Mouse (Mus musculus): ENCODE results near the gene Slfn2. TPM values are rescaled to one million over a fixed set of nuclear protein-coding genes. Genes with fewer than 3 reads are reported as not detected.
"Not testable (repeated sequence)": the region's sequence is repeated elsewhere in the genome, so short reads cannot be mapped to it uniquely, and the experiment has no call there.

Slfn2 gene
- total RNA-seq (2015; ENCODE audit: low replicate concordance): 32.1 and 39.4 TPM in 2 replicates
- total RNA-seq (2017; ENCODE audit: low replicate concordance): 40.9 and 43.8 TPM in 2 replicates

GRCm38 (mm10) chr11:83064946-83065345, at the start of gene Slfn2:
Gene Slfn2, plus strand, starts transcription at chr11:83065112.
- ATAC-seq (replicated peaks; ENCODE audit: low FRiP score, poor library complexity, severe bottlenecking): no peak

DNA sequence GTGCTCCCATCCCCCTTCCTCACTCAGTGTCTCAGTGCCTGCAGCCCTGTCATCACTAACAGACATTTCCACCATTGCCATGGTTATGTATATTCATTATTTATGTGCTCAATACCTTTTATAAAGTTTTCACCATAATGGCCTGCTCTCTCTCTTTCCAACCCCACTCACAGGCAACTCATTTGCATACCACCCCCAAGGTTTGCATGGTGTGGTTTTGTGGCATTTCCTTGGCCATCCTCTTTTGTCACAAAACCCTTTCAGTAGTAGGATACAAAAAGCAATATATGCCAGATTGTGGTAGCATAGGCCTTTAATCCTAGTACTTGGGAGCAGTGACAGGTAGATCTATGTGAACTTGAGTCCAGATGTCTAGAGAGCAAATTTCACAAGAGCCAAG, 48.8 kb upstream of the Slfn2 start:
- no peak for ATAC-seq (replicated peaks; ENCODE audit: low FRiP score, poor library complexity, severe bottlenecking)

- ATAC-seq (replicated peaks; ENCODE audit: low FRiP score, poor library complexity, severe bottlenecking): not testable (repeated sequence)
Measured at GRCm38 (mm10) chr11:83019561-83020519, 45.1 kb upstream of the Slfn2 start.

DNA sequence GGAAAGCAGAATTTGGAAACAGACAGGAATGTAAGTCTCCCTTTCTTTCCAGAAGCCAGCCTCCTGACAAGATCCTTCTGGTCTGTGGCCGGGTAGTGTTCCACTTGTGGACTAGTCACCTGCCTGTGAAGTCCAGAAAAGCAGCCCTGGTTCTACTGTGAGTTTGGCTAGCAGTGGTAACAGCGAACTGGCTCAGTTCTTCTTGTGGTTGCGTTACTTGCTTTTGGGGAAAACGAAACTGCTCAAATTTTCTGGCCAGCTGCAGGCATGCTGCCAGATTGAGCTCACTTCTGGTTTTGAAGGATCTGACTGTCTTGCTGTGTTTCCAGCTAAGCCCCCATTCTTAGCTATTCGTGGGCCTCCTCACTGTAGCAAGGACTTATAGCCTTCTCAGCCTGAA, 44.3 kb upstream of the Slfn2 start, which contains the start of gene Slfn8:
Gene Slfn8, minus strand, starts transcription at position 190 of the 400 bp plus-strand sequence.
- no peak for ATAC-seq (replicated peaks; ENCODE audit: low FRiP score, poor library complexity, severe bottlenecking)

GRCm38 (mm10) chr11:83038686-83039085, 26.2 kb upstream of the Slfn2 start:
- ATAC-seq (replicated peaks; ENCODE audit: low FRiP score, poor library complexity, severe bottlenecking): not testable (repeated sequence)

DNA sequence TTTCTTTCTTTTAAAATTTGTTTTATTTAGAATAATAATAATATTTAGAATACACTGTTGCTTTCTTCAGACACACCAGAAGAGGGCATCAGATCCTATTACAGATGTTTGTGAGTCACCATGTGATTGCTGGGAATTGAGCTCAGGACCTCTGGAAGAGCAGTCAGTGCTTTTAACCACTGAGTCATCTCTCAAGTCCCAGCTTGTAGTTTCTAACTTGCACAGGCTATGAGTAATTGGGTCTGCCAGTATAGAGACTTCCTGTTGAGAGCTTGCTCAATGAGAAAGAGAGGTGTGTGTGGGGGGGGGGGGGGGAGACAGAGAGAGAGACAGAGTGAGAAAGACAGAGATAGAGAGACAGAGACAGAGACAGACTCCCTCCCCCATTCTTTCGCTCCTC, 25.8 kb upstream of the Slfn2 start:
- ATAC-seq (replicated peaks; ENCODE audit: low FRiP score, poor library complexity, severe bottlenecking): no peak

DNA sequence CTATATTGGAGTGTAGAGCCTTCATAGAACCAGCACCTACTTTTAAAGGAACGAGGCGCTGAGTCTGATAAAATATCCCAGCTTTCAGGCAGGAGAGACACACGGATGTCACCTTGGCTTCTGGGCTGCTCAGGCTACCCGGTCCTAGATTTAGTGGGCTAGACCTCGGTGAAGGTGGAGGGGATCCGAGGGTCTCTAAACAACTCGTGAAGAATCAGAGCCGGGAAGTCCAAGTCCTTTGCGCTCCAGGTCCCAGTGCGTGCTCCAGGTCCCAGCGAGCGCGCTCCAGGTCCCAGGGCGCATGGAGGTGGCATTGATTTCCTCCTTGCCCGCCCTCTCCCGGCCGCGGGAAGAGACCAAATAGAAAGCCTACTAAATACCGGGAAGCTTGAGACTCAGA, 25.1 kb upstream of the Slfn2 start:
- no peak for ATAC-seq (replicated peaks; ENCODE audit: low FRiP score, poor library complexity, severe bottlenecking)

DNA sequence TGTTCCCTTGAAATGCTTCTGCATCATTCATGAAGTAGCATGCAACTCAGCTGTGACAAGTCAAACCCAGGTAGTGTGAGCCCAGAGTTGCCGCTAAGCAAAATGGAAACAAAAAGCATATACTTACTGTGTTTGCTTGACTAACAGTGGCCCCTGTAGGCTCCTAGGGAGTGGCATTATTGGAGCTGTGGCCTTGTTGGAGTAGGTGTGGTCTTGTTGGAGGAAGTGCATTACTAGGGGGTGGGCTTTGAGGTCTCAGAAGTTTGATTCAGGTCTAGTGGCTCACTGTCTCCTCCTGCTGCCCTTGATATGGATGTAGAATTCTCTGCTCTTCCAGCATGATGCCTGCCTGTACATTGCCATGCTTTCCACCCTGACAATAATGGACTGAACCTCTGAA, 24.6 kb upstream of the Slfn2 start:
- no peak for ATAC-seq (replicated peaks; ENCODE audit: low FRiP score, poor library complexity, severe bottlenecking)

- no peak for ATAC-seq (replicated peaks; ENCODE audit: low FRiP score, poor library complexity, severe bottlenecking)
Measured at GRCm38 (mm10) chr11:83041000-83041399, 23.9 kb upstream of the Slfn2 start.

GRCm38 (mm10) chr11:83043891-83044290, 21.0 kb upstream of the Slfn2 start:
- no peak for ATAC-seq (replicated peaks; ENCODE audit: low FRiP score, poor library complexity, severe bottlenecking)

DNA sequence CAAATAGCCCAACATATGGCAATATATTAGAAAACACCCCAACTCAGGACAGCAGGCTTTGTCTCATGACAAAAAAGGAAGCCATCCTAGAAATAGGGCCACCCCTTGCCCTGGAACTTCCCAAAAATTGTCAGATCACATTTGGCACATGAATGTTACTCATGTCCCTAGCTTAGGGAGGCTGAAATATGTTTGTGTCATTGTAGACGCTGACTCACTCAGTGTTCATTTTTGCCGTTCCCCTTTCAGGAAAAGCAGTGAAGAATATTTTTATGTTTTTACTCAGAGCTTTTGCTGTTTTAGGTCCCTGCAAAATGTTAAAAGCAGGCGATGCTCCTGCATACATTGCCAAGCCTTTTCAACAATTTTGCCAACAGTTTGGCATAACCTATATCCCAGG, 19.3 kb upstream of the Slfn2 start:
- no peak for ATAC-seq (replicated peaks; ENCODE audit: low FRiP score, poor library complexity, severe bottlenecking)

GRCm38 (mm10) chr11:83057863-83058262, 7.0 kb upstream of the Slfn2 start:
- 0 out of 2 replicates have a peak, but pooled peaks have one; percentile 59 for ATAC-seq (replicated peaks; ENCODE audit: low FRiP score, poor library complexity, severe bottlenecking)

DNA sequence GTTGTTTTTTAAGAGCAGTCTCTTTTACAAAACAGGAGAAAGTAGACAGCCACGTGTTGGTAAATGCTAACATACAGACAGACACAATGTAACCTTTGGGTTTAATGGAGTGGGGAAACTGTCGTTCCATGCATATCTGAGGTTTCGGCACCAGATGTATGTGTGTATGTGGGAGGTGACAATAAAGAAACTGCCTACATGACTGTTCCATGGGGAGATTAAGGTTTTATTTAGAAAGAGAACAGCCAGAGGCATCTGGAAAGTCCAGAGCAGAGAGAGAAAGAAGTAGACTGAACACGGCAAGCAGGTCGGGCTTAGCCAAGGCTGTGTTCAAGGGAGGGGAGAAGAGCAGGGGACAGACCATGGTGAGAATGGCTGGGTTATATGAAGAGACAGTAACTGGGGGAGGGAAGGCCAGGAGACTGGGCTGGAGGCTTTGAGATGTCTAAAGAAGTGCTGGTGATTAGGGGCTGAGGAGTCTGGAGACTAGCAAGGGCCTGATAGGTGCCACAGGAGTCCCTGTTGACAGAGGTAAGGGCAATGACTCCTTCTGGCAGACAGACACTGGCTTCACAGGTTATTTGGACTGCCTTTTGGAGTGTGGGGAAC, 4.4 kb upstream of the Slfn2 start:
- no peak for ATAC-seq (replicated peaks; ENCODE audit: low FRiP score, poor library complexity, severe bottlenecking)

- no peak for ATAC-seq (replicated peaks; ENCODE audit: low FRiP score, poor library complexity, severe bottlenecking)
Measured at GRCm38 (mm10) chr11:83061806-83062205, 3.1 kb upstream of the Slfn2 start.

- ATAC-seq (replicated peaks; ENCODE audit: low FRiP score, poor library complexity, severe bottlenecking): no peak
Measured at GRCm38 (mm10) chr11:83063126-83063525, 1.8 kb upstream of the Slfn2 start.

DNA sequence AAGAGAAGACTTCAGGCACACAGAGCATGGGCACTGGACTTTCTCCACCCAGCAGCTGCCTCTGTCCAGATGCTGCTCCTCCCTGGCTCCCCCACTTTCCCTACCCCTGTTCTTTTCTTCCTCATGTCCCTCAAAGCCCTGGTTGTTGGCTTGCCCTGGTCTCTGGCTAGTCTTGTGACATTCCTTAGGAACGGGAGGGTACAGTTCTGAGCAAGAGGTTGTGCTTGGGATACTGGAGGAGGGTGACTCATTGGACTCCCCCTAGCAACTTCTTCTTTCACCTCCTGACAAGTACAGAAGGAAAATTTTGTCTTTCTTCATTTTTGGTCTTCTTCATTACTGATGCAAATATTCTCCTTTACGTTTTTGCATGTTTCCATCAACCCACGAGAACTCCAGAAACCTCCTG, 967 bp upstream of the Slfn2 start:
- no peak for ATAC-seq (replicated peaks; ENCODE audit: low FRiP score, poor library complexity, severe bottlenecking)

DNA sequence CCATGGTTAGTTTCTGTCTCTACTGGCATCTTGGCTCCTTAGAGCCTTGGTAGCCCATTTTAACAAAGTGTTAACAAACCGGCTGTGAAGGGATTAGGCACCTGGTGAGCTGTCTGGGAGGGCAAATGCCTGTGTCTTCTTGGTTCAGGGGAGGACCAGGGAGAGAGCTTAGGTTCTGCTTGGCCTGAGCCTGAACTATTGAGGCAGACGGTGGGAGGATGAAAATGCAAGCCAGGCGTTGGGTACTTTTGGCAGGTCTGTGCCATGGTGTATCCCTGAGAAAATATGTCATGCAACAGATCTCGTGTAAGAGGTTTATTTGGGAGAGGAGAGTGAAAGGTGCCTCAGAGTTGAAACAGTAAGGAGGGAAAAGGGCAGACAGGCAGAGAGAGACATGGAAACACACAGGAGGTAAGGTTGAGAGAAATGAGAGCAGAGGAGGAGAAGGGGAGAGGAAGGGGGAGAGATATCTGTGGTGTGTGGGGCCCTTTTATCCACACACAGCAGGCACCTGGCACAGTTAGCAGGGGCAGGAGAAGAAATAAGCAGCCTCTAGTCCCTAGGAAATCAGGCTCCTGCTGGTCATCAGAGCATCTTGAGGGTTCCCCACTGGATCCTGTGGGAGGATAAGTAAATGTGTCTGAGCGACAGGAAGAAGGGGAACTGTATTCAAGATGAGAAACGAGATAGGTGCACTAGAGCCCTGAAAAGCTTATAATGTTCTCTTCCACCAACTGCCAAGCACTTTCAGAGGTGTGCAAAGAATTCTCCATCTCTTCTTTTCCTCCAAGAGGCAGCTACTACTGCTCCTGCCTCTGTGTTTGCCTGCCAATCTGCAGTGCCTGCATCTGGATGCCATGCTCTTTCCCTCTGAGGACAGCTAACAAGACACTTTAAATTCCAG, 781 bp downstream of the Slfn2 start:
- ATAC-seq (replicated peaks; ENCODE audit: low FRiP score, poor library complexity, severe bottlenecking): no peak

DNA sequence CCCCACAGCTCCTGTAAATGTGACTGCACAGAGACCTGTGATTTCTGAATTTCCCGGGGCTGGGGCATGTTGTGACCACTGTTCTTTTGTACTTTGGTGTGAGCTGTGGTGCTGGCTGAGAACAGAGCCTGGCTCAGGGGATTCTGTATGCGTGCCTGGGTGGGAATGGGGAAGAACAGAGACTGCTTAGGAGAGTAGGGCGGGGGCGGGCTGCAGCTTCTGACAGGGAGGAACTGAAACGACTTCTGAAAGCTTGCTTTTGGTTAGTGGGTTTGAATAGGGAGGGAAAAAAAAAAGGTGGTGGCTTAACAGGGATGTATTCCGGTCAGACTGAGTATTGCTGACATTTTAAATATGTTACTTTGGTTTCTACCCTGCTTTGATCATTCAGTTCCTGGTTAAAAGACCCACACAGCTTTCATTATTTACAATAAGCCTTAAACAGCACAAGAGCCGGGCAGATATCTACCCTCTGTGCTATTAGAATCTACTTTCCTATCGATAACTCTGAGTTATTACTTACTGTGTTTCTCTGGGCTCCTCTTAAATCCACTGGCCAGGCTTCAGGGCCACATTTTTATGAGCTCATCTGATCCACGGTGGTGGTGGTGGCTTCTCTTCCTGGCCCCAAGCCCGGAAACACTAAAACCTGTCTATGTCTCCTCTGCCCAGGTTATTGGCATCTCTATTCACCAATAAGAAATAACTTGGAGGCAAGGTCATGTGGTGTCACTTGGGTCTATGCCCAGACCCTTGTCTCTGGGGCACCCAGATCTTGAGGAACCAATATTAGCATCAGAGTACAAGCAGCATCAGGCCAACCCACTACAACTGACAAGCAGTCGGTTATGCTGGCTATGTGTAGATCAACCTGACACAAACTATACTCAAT, 2.0 kb downstream of the Slfn2 start:
- ATAC-seq (replicated peaks; ENCODE audit: low FRiP score, poor library complexity, severe bottlenecking): 0 out of 2 replicates have a peak, but pooled peaks have one; percentile 47

Measured in erythroid progenitor cell, adult 5-6 weeks (primary cell).